Mouse (Mus musculus) splenic B cell, adult 2 months (primary cell): ENCODE results near the gene Abhd8.
A peak's percentile ranks its signal among the peaks of the same experiment; 100 is the strongest.

Experiments
- DNase-seq: peaks from one replicate; pipeline ENCODE4 v3.0.0-alpha.2; 2011; ENCODE audit warnings: low read depth, low spot score
- H3K27me3 ChIP-seq: 2 replicates; pipeline ENCODE4 v1.6.1; 2012; ENCODE audit warnings: mild to moderate bottlenecking, low read length, moderate library complexity, mixed read lengths; ENCODE audit not compliant: control insufficient read depth, poor library complexity, insufficient read depth, severe bottlenecking
- H3K36me3 ChIP-seq: 2 replicates; pipeline ENCODE4 v1.6.1; 2012; ENCODE audit warnings: mild to moderate bottlenecking, low read length, moderate library complexity, mixed read lengths; ENCODE audit not compliant: control insufficient read depth, poor library complexity, insufficient read depth, severe bottlenecking

The Abhd8 gene

DNA sequence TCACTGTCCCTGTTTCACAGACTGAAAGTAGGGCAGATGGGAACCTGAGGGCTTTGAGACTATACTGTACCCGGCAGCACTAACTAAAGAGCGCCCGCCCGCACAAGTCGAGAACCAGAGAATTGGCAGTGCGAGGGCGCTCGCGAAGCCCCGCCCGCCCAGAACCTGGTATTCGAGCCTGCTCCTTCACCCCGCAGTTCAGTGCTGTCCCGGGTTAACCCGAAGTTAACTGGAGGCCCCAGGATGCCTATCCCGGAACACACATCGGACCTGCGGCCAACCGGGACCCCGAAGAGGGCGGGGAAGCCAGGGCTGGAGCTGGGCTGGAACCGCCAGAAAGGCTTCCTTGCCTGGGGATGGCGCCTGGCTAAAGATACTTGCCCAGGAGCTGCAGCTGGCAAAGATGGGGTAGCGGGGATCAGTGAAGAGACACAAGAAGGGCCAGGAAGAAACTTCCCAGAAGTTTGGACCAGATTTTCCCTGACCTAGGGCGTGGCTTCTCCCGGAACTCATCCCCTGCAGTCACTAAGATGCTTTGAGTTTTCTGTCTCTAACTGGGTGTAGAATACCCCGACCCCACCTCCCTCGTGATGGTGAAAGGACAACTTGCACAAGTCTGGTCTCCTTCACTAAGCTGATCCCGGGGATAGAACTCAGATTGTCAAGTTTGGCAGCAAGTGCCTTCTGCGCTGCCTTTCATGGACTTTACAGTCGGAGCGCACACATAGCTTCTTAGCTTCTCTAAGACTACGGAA is 24.4 kb upstream of the Abhd8 start, which contains the start of gene Gtpbp3:
Gene Gtpbp3 (plus strand): TSS at position 413 of the 755 bp plus-strand sequence.
- H3K27me3 ChIP-seq, result no peaks in the 10 kb centered on the region
- peak; percentile 72 for DNase-seq
- H3K36me3 ChIP-seq, result no peaks in the 10 kb centered on the region; the same call in 1 of the 2 replicates

DNA sequence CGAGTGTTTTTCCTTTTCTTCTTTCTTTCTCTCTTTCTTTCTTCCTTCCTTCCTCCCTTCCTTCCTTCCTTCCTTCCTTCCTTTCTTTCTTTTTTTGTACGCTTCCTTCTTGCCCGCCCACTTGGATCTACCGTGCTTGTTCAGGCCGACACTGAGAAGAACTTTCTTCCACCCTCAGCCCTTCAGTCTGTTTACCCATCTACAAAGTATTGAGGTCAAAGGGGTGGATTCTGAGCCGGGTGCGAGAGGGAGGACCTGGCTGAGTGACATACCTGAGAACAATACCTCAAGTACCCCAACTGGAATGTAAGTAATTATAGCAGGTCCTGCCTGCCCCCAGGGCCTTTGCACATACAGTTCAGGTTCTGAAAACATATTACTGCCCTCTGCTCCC is 22.7 kb upstream of the Abhd8 start:
- Histone ChIP-seq H3K36me3 (no peaks in the 10 kb centered on the region), H3K27me3 (no peaks in the 10 kb centered on the region)

DNA sequence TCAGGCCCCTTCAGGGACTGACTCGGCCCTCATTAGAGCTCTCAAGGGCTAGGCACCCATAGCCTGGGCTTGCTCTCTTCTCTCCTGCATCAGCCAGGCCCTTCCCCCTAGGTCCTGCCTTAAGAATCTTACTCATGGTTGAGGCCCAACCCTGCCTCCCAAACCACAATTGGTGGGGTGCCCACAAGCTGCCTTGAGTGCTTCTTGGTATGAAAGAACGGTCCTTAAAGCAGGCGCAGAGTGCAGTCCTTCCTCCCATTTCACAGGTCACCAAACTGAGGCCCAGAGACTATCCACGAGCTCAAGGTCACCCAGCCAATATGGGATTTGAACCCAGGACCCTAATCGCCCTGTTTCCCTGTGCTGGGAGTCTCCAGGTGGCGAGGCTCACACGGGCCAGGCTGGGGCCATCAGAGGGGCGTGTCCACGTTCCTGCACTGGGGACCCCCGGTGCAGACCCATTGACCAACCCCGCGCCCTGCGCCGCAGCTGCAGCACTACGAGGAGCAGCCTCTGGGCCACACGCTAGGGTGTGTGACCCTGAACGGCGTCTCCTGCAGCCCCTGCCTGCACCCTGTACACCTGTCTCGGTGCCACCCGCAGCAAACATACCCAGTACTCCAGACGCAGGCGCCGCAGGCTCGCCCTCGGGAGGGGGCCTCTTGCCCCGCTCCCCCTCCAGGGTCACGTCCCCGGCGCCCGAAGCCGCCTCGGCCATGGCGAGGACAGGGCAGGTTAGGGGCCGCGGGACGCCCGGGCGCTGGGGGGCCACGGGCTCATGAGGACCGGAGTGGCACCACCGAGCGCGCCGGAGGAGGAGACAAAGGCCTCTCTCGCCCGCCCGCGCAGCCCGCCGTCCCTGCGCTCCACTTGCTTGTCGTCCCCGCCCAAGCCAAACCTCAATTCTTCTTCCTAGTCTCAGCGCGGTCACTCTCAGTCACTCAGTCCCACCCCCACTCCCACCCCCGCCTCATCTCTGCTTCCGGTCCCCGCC is 22.0 kb upstream of the Abhd8 start, which contains the start of gene Ano8:
Gene Ano8 (minus strand): TSS at position 822 of the 994 bp plus-strand sequence.
- Histone ChIP-seq H3K27me3 (no peaks in the 10 kb centered on the region), H3K36me3 (no peaks in the 10 kb centered on the region)
- DNase-seq, result peak; percentile 84

More for the DNA sequence above, 22.7 kb upstream of the Abhd8 start:
- no peak for DNase-seq

DNA sequence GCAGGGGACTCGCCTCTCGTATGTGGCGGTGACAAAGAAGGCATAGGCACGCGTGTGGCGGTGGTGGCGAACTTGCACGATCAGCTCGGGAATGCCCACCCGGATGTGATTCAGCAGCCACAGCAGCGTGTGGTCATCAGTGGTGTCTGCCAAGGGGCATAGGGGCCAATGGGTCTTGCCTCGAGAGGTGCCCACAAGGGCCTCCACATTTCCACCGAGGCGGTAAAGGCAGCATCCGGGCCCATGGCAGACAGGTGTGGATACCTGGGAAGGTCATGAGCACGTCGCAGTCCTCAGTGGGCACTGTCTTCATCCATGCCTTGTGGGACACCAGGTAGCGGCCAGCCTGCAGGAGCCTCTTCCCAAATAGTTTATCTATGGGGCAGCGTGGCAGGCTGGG is 21.3 kb upstream of the Abhd8 start:
- DNase-seq, result no peak
- Histone ChIP-seq H3K36me3 (no peaks in the 10 kb centered on the region), H3K27me3 (no peaks in the 10 kb centered on the region)

DNA sequence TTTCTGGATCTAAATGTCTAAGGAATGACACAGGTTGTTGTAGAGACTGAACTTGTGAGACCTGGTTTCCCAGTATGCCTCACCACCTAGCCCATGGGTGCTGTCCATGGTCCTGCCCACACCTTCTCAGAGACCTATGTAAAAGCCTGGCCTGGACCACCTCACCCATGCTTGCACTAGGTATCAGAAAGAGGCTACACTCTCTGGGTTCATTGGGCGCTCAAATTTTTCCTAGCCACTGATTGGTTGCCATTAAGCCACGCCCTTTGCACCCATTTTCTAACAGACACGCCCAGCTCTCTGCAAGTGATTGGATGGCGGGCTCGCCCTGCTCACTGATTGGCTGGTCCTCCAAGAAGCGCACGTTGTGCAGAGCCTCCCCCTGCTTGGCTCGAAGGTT is 20.5 kb upstream of the Abhd8 start:
- H3K36me3 ChIP-seq, result no peaks in the 10 kb centered on the region
- no peaks in the 10 kb centered on the region for H3K27me3 ChIP-seq
- DNase-seq, result peak; percentile 75

DNA sequence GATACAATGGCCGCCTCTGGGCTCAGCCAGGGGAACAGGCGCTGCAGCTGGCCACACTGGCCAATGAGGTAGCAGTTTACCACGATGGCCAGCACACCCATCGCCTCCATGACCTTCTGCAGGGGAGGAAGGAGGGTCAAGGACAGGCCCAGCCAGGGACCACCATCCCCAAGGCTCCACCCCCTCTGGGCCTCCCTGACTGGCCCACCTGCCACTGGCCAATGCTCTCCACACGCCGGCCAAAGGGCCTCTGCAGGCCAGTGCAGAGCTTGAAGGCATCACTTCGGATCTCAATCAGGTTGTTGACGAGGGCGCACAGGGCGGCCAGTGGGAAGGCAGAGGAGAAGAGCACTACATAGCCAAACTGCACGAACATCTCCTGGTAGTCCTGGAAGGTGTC is 15.5 kb upstream of the Abhd8 start:
- DNase-seq, result no peak
- Histone ChIP-seq H3K36me3 (no peaks in the 10 kb centered on the region; the same call in 1 of the 2 replicates), H3K27me3 (no peaks in the 10 kb centered on the region)

DNA sequence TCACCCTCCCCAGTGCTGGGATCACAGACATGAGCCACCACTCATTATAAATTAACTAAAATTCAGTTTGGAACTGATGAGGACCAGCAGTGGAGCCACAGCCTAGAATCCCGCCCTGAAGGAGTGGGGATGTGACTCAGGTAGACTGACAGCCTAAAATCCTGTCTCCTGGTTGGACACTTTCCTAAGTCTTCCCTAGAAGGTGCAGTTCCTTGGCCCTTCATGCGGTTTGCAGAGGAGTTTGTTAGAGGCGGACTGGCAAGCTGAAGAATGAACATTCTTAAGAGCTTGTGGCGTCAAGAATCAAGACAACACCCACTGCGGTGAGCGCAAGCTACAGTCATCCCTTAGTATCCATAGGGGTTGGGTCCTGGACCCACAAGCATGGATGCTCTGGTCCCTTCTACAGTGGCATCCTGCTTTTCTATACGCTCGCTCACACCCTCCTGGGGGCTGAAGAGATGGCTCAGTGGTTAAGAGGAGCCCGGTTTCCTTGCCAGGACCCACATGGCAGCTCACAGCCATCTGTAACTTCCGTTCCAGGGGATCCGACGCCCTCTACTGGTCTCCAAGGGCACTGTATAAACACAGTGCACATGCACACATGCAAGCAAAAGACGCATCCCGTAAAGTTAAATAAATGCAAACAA is 13.9 kb upstream of the Abhd8 start:
- H3K27me3 ChIP-seq, result no peaks in the 10 kb centered on the region
- DNase-seq, result peak; percentile 57
- H3K36me3 ChIP-seq, result no peaks in the 10 kb centered on the region; the same call in 1 of the 2 replicates

DNA sequence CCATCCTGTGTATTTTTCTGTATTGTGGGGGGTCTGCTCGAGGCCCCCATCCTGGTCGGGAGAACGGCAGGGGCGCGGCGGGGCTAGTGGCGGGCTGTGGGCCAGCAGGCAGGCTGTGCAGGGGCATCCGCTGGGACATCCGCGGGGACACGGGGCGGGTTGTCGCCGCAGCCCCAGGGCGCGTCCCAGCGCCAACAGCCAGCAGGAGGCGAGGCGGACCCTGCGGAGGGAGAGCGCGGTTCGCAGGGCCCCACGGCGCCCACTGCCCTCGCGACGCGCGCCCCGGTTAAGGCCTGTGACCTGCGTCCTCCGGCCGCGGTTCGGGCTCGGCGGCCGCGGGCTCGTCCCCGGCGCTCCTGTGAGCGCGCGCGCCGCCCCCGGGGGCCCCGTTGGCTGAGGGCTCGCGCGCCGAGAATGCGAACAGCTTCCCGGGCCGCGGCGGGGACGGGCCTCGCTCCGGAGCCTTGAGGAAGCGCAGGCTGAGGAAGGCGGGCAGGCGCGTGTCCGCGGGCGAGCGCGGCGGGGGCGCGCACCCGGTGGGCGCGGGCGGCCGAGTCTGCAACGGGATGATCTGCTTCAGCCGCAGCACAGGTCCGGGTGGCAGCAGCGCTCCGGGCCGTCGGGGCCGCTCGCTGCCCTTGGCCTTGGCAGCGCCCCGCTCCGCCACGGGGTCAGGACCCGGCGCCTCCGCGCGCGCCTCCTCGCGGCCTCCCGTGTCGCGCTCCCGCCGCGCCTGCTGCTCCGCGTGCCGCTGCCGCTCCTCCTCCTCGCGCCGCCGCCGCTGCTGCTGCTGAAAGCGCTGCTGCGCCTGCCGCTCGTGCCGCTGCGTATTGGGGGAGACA is 12.9 kb upstream of the Abhd8 start:
- DNase-seq, result peak; percentile 68
- Histone ChIP-seq H3K27me3 (no peaks in the 10 kb centered on the region), H3K36me3 (no peaks in the 10 kb centered on the region; the same call in 1 of the 2 replicates)

DNA sequence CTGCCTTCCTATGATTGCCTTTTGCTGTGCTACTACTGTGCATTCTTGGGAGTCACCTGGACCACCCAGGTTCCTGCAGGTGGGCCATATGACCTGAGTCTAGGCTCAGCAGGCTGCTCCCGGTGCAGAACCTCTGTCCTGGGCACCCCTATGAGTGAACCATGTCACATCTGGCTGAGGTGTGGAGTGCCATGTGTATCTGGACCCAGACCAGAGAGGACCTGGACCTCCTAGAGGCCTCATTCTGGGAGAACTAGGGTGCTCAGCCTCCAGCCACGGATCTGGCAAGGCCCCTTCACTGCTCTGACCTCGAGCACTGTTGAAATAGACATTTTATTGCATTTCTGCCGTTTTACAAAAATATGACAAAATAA is 12.2 kb upstream of the Abhd8 start:
- Histone ChIP-seq H3K27me3 (no peaks in the 10 kb centered on the region), H3K36me3 (no peaks in the 10 kb centered on the region; the same call in 1 of the 2 replicates)
- no peak for DNase-seq

DNA sequence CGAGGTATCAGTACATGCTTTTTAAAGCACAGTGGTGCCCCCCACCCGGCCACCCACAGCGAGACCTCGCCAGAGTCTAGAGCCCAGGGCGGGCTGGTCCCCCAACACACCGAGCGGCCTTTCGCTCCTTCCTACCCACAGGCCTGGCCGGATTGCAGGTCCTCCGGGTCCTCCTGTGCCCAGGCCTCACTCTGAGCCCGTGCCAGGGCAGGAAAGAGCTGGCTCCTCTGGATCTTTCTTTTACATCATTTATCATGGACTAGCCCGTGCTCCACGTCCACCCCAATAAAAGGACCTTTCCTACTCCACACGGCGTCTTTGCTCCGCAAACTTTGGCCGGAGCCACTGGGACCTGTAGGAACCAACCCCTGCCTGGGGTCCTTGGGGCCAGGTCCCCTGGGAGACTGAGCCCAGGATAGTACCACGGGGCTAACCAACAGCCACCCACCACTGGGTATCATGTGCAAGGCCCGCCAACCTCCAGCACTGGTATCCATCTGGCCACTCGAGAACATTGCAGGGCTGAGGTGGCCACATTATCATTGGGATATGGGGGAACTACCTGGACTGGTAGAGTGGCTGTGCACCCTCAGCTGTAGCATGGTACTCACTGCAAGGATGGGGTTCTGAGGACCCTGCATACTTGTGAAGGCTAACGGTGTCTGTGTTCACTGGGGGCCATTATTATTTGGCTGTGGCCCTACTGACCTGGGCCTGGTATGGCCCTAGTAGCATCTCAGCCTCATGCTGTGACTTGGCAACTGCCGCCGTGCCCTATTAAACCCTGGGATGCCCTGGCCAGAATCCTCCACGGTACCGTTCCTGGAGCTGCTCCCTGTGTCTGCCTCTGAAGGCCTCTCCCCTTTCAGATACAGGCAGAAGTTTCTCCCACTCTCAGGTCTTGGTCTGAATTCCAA is 11.6 kb upstream of the Abhd8 start:
- H3K27me3 ChIP-seq, result no peaks in the 10 kb centered on the region
- H3K36me3 ChIP-seq, result no peaks in the 10 kb centered on the region; the same call in 1 of the 2 replicates
- DNase-seq, result no peak

DNA sequence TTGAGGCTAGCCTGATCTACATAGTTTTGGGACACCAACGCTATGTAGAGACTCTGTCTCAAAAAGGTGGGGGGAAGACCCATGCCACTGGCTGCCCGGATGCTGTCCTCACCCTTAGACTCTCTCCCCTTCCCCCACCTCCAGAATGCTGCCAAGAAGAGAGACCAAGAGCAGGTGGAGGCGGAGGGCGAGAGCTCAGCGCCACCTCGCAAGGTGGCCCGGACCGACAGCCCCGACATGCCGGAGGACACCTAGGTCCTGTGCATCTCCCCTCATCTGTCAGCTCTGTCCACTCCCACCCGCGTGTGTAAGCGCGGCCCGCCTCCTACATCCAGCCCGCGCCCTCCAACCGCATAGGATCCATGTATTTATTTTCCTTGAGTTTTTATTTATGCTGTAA is 10.9 kb upstream of the Abhd8 start:
- no peaks in the 10 kb centered on the region; the same call in 1 of the 2 replicates for H3K36me3 ChIP-seq
- DNase-seq, result no peak
- no peaks in the 10 kb centered on the region for H3K27me3 ChIP-seq

DNA sequence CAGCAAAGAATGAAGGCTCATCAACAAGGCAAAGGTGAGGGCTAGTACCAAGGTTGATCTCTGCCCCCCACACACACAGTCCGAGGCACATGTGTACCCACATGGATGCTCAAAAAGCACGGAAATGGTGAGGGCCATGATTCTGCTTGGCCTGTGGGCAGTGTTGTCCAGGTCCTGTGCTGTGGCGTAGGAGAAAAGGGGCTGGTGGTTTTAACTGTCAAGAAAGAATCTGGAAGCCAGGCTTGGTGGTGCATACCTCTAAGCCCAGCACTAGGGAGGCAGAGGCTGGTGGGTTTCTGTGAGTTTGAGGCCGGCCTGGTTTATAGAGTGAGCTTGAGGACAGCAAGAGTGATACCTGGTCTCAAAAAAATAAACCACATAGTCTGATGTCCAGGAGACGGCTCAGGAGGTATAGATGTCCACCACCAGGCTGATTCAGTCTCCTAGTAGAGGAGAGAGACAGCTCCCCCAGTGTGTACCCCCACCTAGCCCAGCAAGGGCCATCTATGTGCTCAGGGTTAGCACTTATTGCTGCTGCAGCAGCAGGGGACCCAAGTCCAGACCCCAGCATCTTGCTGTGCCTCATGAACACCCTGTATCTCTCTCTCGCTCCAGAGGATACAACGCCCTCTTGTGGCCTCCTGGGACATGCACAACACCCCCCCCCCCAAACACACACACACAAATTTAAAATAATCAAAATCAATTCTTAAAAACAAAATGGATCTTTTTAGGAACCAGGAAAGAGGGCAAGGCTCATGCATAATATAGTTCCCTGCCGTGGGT is 9.3 kb upstream of the Abhd8 start:
- H3K36me3 ChIP-seq, result no peaks in the 10 kb centered on the region; the same call in 1 of the 2 replicates
- peak; percentile 36 for DNase-seq
- no peaks in the 10 kb centered on the region for H3K27me3 ChIP-seq
